Mouse (Mus musculus) bone marrow macrophage, adult 2 months (primary cell): Measurements from ENCODE around the gene Slc12a4.

Experiments used
- CTCF ChIP-seq: IDR thresholded peaks from 2 replicates; pipeline ENCODE4 v1.5.1; 2012; ENCODE audit warnings: low read depth, mild to moderate bottlenecking, low read length, moderate library complexity
- POLR2A ChIP-seq: IDR thresholded peaks from 2 replicates; pipeline ENCODE4 v1.6.1; 2012; ENCODE audit warnings: mild to moderate bottlenecking, low read depth, low read length, borderline replicate concordance

- no peak for TF ChIP-seq CTCF
- TF ChIP-seq POLR2A = no peak
Measured at GRCm38 (mm10) chr8:105942542-105942941, 23.4 kb downstream of the Slc12a4 start.
